Mouse (Mus musculus) midbrain, postnatal 0 days (tissue): ENCODE measurements at regions not wholly inside any gene's neighbourhood (a gene's known extent, or its start where the extent isn't known, plus 50 kb on each side); places are given as distances from the start of the nearest gene placed in this dataset.

Experiments
- ATAC-seq: fragments of 200-750 bp; cut with Nextera tagmentation; 2 replicates; pipeline ENCODE4 v1.8.0; 2017; ENCODE audit warnings: moderate number of reproducible peaks, mild to moderate bottlenecking, moderate TSS enrichment, moderate library complexity; ENCODE audit not compliant: low FRiP score
- DNase-seq: peaks from one replicate; pipeline ENCODE4 v3.0.0-alpha.2; 2015; ENCODE audit warnings: low spot score
- H3K27ac ChIP-seq: fragments of 300-500 bp; sonication (generic); 2 replicates; pipeline ENCODE4 v1.5.1; 2014; ENCODE audit warnings: low read depth, mild to moderate bottlenecking, low read length, mixed read lengths
- H3K27me3 ChIP-seq: fragments of 300-500 bp; sonication (generic); 2 replicates; pipeline ENCODE4 v1.6.1; 2014; ENCODE audit warnings: low read length, control low read depth, mixed read lengths; ENCODE audit not compliant: insufficient read depth
- H3K36me3 ChIP-seq: fragments of 300-500 bp; sonication (generic); 2 replicates; pipeline ENCODE4 v1.6.1; 2014; ENCODE audit warnings: low read length, control low read depth, mixed read lengths; ENCODE audit not compliant: insufficient read depth
- H3K4me1 ChIP-seq: fragments of 300-500 bp; sonication (generic); 2 replicates; pipeline ENCODE4 v1.6.1; 2014; ENCODE audit warnings: mild to moderate bottlenecking, control low read depth, antibody characterized with exemption, low read length, mixed read lengths; ENCODE audit not compliant: insufficient read depth
- H3K4me2 ChIP-seq: fragments of 300-500 bp; sonication (generic); 2 replicates; pipeline ENCODE4 v1.6.1; 2014; ENCODE audit warnings: low read depth, mild to moderate bottlenecking, low read length, mixed read lengths; ENCODE audit not compliant: poor library complexity, severe bottlenecking
- H3K4me3 ChIP-seq: fragments of 300-500 bp; sonication (generic); 2 replicates; pipeline ENCODE4 v1.5.1; 2014; ENCODE audit warnings: low read depth, mild to moderate bottlenecking, low read length, moderate library complexity
- H3K9ac ChIP-seq: fragments of 300-500 bp; sonication (generic); replicated peaks from 2 replicates; pipeline ENCODE4 v1.6.1; 2014; ENCODE audit warnings: mild to moderate bottlenecking, low read length, moderate library complexity, mixed read lengths; ENCODE audit not compliant: poor library complexity, severe bottlenecking
- H3K9me3 ChIP-seq: fragments of 300-500 bp; sonication (generic); 2 replicates; pipeline ENCODE4 v1.6.1; 2016; ENCODE audit warnings: low read length, control low read depth
- CTCF ChIP-seq: IDR thresholded peaks from 2 replicates; pipeline ENCODE4 v1.5.1; 2016; ENCODE audit warnings: antibody characterized with exemption, mild to moderate bottlenecking
- WGBS: fragments of 180-500 bp; shearing (Covaris S2); extraction: QIAGEN DNeasy Blood & Tissue Kit; methylation state at CpG from one replicate; pipeline ENCODE4 v1.1.7; 2014; 5-methylcytosine and 5-hydroxymethylcytosine counted together

DNA sequence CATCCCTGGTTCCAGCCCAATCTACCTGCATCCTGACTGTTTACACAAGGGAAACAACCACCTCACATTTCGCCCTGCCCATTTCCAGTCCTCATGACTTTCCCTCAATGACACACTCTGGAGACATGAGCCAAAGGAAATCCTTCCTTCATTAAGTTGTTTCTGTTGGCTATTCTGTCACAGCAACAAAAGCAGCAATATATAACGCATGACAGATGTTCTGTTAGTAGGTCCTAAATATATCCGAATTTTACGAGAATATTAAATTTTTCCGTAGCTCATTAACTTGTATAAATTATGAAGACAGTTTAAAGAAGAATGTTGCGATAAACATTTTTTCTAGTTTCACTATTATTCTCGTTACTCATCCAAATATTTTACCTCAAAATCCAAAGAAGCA is 201.7 kb downstream of the Gm10283 start:
- 91% methylated on average over 7 of the region's 7 CpGs for WGBS
- no peak overlapping the region for H3K9ac ChIP-seq
- no peak for DNase-seq
- no peak overlapping the region for H3K27ac ChIP-seq
- no peaks in the 10 kb centered on the region for H3K36me3 ChIP-seq
- no peak overlapping the region for H3K4me3 ChIP-seq
- no peak for TF ChIP-seq CTCF
- no peaks in the 10 kb centered on the region for H3K4me1 ChIP-seq
- H3K4me2 ChIP-seq: no peak overlapping the region
- no peak for ATAC-seq
- no peaks in the 10 kb centered on the region for H3K27me3 ChIP-seq
- no peaks in the 10 kb centered on the region for H3K9me3 ChIP-seq

GRCm38 (mm10) chr8:60277211-60277801 is 225.7 kb downstream of the Gm10283 start:
- Histone ChIP-seq H3K9me3 (no peaks in the 10 kb centered on the region), H3K27me3 (no peaks in the 10 kb centered on the region), H3K4me3 (no peak overlapping the region), H3K4me1 (no peaks in the 10 kb centered on the region), H3K4me2 (no peak overlapping the region), H3K27ac (no peak overlapping the region), H3K36me3 (no peaks in the 10 kb centered on the region), H3K9ac (no peak overlapping the region)
- WGBS: 16% methylated on average over 2 of the region's 2 CpGs
- TF ChIP-seq CTCF: no peak
- no peak for DNase-seq
- no peak for ATAC-seq

GRCm38 (mm10) chr8:60250341-60250740 is 252.7 kb downstream of the Gm10283 start:
- WGBS: 57% methylated on average over 6 of the region's 6 CpGs
- no peak for TF ChIP-seq CTCF
- Histone ChIP-seq H3K4me3 (no peak overlapping the region), H3K27ac (no peak overlapping the region), H3K36me3 (no peaks in the 10 kb centered on the region), H3K9me3 (no peaks in the 10 kb centered on the region), H3K4me2 (no peak overlapping the region), H3K9ac (no peak overlapping the region), H3K27me3 (no peaks in the 10 kb centered on the region), H3K4me1 (no peaks in the 10 kb centered on the region)
- DNase-seq: no peak
- ATAC-seq: no peak

DNA sequence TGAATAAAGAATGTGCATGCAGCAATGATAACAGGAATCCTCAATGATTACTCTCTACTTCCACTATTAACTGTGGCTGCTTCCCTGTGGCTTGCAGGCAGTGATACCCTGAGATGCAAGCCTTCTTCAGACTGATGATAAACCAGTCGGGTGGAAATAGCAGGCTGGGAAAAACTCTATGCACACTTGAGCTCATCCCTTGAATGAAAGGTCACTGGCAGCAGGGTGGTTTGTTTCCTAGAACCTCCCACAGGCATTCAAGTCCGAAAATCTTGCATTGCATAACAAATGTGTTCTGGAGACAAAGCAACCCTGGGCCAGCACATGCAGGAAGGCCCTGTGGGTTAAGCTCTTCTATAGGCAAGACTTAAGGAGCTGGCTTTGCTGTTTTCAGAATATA is 253.3 kb downstream of the Gm10283 start:
- Histone ChIP-seq H3K36me3 (no peaks in the 10 kb centered on the region), H3K27me3 (no peaks in the 10 kb centered on the region), H3K9ac (no peak overlapping the region), H3K27ac (no peak overlapping the region), H3K4me3 (no peak overlapping the region), H3K9me3 (no peaks in the 10 kb centered on the region), H3K4me1 (no peaks in the 10 kb centered on the region), H3K4me2 (no peak overlapping the region)
- ATAC-seq (no peak), DNase-seq (no peak)
- TF ChIP-seq CTCF: no peak
- 8% methylated on average over 2 of the region's 2 CpGs for WGBS

DNA sequence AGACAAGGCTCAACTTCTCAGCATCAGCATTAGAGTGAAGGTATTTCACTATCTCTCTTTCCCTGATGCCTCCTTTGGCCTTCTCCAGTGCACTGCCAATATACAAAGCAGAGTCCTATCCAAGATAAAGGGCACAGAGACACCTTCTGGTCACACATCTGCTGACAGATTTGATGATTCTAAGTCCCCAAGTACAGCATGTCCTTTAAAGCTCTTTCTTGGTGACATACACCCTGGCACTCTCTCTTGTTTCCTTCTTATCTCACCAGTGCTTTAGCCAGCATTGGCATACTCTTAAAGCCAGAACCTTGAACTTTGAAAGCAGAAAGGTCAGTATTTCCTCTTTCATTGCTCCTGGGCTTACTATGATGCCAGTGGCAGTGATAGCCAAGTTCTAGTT is 255.4 kb downstream of the Gm10283 start:
- Histone ChIP-seq H3K4me1 (no peaks in the 10 kb centered on the region), H3K4me3 (no peak overlapping the region), H3K9ac (no peak overlapping the region), H3K4me2 (no peak overlapping the region), H3K36me3 (no peaks in the 10 kb centered on the region), H3K27ac (no peak overlapping the region), H3K27me3 (no peaks in the 10 kb centered on the region), H3K9me3 (no peaks in the 10 kb centered on the region)
- TF ChIP-seq CTCF: no peak
- ATAC-seq (no peak), DNase-seq (no peak)

DNA sequence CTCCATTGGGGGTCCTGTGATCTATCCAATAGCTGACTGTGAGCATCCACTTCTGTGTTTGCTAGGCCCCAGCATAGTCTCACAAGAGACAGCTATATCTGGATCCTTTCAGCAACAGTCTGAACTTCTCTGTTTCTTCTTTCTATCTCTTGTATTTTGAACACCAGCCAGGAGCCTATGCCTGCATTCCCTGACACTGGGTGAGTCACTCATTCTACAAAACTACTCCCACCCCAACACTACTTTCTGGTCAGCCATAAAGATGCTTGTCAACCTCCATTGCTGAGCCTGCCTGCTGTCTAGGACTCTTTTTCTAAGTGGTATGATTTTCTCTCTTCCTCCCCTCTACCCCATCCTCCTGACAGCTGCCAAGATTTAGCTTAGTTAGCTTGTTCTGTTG is 261.6 kb downstream of the Gm10283 start:
- DNase-seq: no peak
- Histone ChIP-seq H3K27me3 (no peaks in the 10 kb centered on the region), H3K4me1 (no peaks in the 10 kb centered on the region), H3K9me3 (no peaks in the 10 kb centered on the region), H3K36me3 (no peaks in the 10 kb centered on the region), H3K9ac (no peak overlapping the region), H3K4me3 (no peak overlapping the region), H3K27ac (no peak overlapping the region), H3K4me2 (no peak overlapping the region)
- no peak for TF ChIP-seq CTCF
- ATAC-seq: no peak
